Mouse (Mus musculus) mouse trophoblast stem cell (cell line): Measurements from ENCODE around the gene Mpo.

Source experiments
- in situ Hi-C, 2 experiments: fragments of 300-500 bp; cut with MseI, MboI; formaldehyde crosslinking; loops; 2 replicates in 1 of 2; 3 replicates in 1 of 2; pipeline ENCODE4 v1.15.1; 2025

Mpo gene

GRCm38 (mm10) chr11:87793460-87793859, at the start of gene Mpo:
Mpo (plus strand) TSS chr11:87793581.
- in situ Hi-C loops: no loop called here

DNA sequence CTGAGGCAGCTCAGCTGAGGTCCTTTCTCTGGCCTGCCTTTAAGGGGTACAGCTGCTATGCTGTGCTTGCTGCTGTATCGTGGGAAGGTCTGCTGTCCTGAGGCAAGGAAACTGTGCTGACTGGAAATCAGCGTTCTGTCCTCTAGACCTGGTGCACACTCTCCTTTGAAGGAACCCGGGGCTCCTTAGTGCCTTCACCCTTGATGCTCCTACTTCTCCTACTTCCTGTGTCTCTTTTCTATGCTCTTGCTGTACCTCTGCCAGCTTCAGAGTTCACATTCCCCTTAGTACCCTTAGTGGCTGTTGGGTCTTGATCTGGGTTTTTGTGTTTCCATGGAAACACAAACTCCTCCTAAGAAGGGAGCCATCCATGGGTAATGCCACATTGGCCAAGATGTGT, 49.7 kb upstream of the Mpo start:
- in situ Hi-C loops: no loop called here

DNA sequence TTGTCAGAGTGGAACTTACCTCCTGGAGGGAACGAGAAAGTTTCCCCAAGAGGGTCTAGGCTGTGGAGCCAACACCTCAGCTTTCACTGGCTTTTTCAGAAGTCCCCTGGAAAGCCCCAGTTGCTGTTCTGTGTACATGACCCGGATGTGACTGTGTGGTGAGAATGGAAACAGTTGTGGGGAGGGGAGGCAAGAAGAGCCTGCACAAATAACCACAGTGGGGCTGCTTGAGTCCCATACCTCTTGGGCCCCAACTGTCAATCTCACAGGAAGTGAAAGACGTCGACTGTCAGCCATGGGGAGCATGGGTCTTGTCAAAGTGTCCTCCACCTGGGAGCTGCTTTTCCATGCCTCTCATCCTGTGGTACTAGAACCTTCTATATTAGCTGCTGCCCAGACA, 48.4 kb upstream of the Mpo start:
- in situ Hi-C loops: no loop called here

- in situ Hi-C loops: no loop called here
These were observed 47.5 kb upstream of the Mpo start for GRCm38 (mm10) chr11:87745632-87746555.

GRCm38 (mm10) chr11:87747312-87747711, 46.1 kb upstream of the Mpo start:
- in situ Hi-C loops: no loop called here

- in situ Hi-C loops: no loop called here
These were observed 45.7 kb upstream of the Mpo start for GRCm38 (mm10) chr11:87747716-87748115.

DNA sequence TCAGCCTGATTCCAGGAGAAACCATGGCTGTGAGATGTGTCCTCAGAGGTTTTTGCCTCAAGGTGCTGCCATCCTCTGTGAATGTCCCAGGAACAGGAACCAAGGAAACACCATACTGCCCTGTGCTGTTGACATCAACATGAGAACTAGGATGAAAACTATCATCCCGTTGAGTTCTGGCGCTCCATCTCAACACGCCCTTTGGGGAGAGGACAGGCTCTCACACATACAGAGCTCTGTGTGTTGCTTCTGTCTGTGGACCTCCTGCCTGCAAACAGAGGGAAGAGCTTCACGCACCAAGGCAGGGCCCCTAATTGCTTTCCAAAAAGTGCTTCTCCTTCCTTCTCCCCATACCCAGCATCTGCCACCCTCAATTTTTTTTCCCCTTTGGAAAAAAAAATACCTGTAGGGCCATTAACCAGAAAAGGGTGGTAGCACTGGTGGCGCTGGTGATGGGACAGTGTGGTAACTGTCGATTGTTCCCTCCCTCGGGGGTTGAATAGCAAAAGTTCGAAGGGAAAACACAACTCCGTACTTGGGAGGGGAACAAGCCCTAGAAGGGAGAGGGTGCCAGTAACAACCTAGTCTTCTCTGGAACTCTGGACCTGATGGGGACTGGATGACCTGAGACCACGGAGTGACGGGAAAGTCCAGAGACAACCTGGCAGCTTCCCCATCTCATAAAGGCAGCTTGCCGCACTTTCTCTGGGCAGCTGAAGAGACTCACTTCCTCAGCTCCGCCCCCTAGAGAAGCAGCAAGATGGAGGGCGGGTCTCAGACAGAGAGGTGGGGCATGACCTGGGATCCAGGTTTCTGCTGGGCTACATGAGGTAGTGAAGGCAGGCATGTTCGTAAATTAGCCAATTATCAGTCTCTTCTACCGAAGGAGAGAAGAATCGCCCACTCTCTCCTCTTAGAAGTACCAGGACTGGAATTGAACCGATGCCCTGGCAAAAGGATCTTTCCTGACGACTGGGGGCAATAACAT, 45.0 kb upstream of the Mpo start:
- in situ Hi-C loops: no loop called here

DNA sequence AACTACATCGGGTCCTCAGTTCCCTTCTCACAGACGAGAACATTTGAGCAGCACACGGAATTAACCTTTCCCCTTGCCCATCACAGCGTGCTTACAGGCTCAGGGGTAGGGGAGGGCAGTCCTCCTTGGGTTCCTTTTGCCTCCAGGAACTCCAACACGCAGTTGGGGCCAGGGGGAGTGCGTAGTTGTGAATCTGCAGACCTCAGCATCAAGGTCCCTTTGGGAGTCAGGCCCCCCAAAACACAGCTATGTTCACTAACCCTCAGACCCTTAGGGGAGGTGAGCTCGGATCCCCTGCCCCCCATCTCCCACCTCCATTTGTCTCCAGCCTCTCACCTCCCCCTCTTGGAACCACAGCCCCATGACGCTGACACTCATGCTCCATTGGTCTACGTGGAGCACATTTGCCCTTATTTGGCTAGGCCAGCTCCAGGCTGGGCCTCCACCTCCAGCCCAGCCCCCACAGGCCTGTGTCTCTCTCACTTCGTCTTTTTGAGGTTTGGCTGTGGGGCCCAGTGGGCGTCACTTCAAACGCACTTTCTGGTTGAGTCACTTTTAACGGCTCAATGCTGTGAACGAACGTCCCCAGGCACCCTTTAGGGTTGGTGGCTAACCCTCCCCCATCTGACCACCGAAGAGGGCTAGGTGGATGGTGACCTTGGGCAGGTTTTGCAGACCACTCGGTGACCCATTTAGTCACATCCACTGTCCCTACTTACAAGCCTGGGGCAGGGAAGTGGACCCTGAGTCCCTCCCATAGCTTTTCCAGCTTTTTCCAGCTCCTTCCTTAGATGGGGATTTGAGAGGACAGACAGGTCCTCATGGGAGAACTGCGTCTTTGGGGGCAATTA, 44.0 kb upstream of the Mpo start:
- in situ Hi-C loops: no loop called here

- in situ Hi-C loops: no loop called here
These were observed 43.3 kb upstream of the Mpo start for GRCm38 (mm10) chr11:87750043-87750421.

DNA sequence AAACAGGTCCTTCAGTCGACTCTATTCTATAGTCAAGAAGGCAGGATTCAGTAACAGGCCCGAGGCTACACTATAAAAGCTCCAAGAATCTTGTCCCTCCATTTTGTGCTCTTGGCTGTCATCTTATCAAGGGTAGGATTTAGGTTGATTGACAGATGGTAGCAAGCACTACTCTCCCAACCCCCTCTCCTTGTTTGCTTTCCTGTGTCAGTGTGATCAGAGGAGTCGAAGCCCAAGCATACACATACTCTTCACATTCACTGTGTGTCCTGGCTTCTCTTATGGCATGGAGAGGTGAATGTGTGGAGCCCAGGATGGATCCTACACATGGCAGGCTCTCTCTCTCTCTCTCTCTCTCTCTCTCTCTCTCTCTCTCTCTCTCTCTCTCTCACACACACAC, 42.9 kb upstream of the Mpo start:
- in situ Hi-C loops: no loop called here

DNA sequence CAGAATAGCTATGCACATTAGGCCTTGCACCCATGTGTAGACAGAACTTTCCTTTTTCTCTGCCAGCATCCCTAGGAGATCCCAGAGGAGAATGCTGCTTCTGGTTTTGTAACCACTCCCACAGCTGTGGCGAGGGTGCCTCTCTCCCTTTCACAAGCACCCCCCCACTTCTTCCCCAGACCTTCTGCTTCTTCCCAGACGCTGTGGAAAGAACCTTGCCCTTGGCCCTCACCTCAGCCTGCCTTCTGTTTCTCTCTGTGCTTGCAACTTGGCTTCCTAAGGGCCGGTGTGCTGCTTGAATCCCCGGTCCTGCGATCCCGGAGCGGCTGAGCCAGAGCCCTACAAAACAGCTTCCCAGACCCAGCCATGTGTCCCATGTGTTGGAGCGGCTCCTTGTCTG, 42.4 kb upstream of the Mpo start:
- in situ Hi-C loops: no loop called here

DNA sequence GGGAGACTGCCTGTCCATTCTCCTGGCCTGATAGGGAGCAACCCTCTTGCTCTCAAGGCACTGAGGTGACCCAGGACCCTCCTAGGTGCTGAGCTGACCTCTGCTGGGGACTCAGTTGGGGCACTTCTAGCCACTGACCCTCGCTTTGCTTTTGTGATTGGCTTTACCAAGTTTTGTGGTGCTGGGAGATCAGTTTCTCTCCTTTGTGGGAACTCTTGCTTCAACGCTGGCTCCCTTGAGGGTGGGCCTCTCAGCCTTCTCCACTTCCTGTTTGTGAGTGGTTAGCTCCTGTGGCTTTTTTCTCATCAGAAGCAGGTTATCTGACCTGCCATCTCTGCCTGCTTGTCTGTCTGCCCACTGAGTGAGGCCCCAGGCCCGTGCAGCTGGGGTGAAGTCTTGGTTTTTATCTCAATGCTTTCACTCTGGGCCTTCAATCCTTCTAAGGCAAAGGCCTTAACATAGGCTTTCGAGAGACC, 41.9 kb upstream of the Mpo start:
- in situ Hi-C loops: no loop called here

GRCm38 (mm10) chr11:87752307-87752706, 41.1 kb upstream of the Mpo start:
- in situ Hi-C loops: no loop called here

DNA sequence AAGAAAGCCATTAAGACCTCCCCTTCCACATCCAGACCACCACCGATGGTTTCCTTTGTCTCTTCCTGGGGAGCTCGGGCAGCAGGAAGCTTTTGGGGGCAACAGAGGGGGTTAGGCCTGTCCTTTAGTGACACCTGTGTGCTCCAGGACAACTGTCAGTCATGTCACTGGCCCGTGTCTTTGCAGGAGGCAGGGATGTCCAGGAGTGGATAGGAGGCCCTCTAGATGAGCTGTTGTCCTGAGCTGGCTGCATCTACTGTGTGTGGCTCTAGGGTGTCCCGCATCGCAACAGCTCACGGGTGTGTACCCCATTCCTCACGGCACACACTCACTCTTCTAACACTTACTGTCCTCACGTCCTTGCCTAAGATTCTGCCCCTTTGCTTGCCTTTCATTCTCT, 40.1 kb upstream of the Mpo start:
- in situ Hi-C loops: no loop called here

- in situ Hi-C loops: no loop called here
These were observed 39.4 kb upstream of the Mpo start for GRCm38 (mm10) chr11:87753891-87754501.

- in situ Hi-C loops: no loop called here
These were observed 38.8 kb upstream of the Mpo start for GRCm38 (mm10) chr11:87754603-87755002.

- in situ Hi-C loops: no loop called here
These were observed 37.9 kb upstream of the Mpo start for GRCm38 (mm10) chr11:87755360-87756017.

DNA sequence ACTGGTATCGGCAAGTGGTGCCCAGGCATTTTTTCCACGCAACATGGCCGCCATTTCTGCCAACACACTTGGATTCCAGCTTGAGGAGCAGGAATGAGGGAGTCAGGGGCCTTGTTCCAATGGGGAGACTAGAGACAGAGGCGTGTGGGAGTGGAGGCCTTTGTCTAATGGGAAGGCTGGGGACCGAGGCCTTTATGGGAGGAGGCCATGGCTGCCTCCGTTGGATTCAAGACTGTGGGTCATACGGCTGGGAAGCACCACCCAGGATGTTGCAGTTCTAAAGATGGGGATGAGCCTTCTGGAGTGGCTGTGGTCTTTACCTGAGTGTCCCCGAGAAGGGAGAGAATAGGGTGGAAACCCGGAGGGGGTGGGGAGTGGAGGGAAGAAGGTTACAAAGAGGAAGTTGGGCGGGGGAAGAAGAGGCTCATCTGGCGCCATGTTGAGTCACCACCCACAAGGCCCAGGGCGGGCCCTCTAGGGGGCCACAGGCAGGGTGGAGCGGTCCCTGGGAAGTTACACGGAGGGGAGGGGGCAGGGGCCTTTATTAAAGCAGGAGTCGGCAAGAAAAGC, 37.0 kb upstream of the Mpo start:
- in situ Hi-C loops: no loop called here

- in situ Hi-C loops: no loop called here
These were observed 36.1 kb upstream of the Mpo start for GRCm38 (mm10) chr11:87757001-87757954.
